Mouse (Mus musculus) heart, embryonic 13.5 days (tissue): ENCODE results near the gene Smyd3. TPM values are rescaled to one million over a fixed set of nuclear protein-coding genes. Genes with fewer than 3 reads are reported as not detected.

ENCODE experiments used
- ATAC-seq: fragments of 200-750 bp; cut with Nextera tagmentation; 2 replicates; pipeline ENCODE4 v1.8.0; 2017; ENCODE audit warnings: moderate TSS enrichment; ENCODE audit not compliant: insufficient number of reproducible peaks, low FRiP score, low TSS enrichment; ENCODE audit errors: extremely low read depth
- H3K27ac ChIP-seq: fragments of 300-500 bp; sonication (generic); replicated peaks from 2 replicates; pipeline ENCODE4 v1.5.1; 2015; ENCODE audit warnings: moderate library complexity, mild to moderate bottlenecking, inconsistent platforms
- H3K27me3 ChIP-seq: fragments of 300-500 bp; sonication (generic); replicated peaks from 2 replicates; pipeline ENCODE4 v1.6.1; 2015; ENCODE audit warnings: mild to moderate bottlenecking, inconsistent platforms
- H3K36me3 ChIP-seq: fragments of 300-500 bp; sonication (generic); 2 replicates; pipeline ENCODE4 v1.6.1; 2015; ENCODE audit warnings: mild to moderate bottlenecking, inconsistent platforms
- H3K4me1 ChIP-seq: fragments of 300-500 bp; sonication (generic); 2 replicates; pipeline ENCODE4 v1.6.1; 2015; ENCODE audit warnings: inconsistent platforms
- H3K4me2 ChIP-seq: fragments of 300-500 bp; sonication (generic); 2 replicates; pipeline ENCODE4 v1.6.1; 2015; ENCODE audit warnings: inconsistent platforms, mild to moderate bottlenecking, moderate library complexity
- H3K4me3 ChIP-seq: fragments of 300-500 bp; sonication (generic); 2 replicates; pipeline ENCODE4 v1.5.1; 2015; ENCODE audit warnings: moderate library complexity, mild to moderate bottlenecking, inconsistent platforms
- H3K9ac ChIP-seq: fragments of 300-500 bp; sonication (generic); 2 replicates; pipeline ENCODE4 v1.6.1; 2015; ENCODE audit warnings: inconsistent platforms, mild to moderate bottlenecking, moderate library complexity
- H3K9me3 ChIP-seq: fragments of 300-500 bp; sonication (generic); 2 replicates; pipeline ENCODE4 v1.6.1; 2016; ENCODE audit warnings: inconsistent platforms
- WGBS: fragments of 180-500 bp; shearing (Covaris S2); methylation state at CpG from one replicate; pipeline ENCODE4 v1.1.7; 2015; ENCODE audit warnings: mixed read lengths; 5-methylcytosine and 5-hydroxymethylcytosine counted together
- polyA plus RNA-seq: library from polyadenylated mRNA; unstranded; fragments of >200 nt; fragmentation: Nextera tagmentation; extraction: Ambion mirVana; gene quantifications from 2 replicates; pipeline ENCODE4 v1.2.1, GENCODE M21; 2015

Smyd3 gene
- polyA plus RNA-seq, 1 experiment from 2014 or later, result 9.6 TPM

GRCm38 (mm10) chr1:179217036-179217435, 300.8 kb downstream of the Smyd3 start:
- no peaks in the 10 kb centered on the region for H3K27me3 ChIP-seq
- no peak for ATAC-seq

GRCm38 (mm10) chr1:179213381-179213780, 304.5 kb downstream of the Smyd3 start:
- no peaks in the 10 kb centered on the region for H3K36me3 ChIP-seq
- H3K4me2 ChIP-seq, result no peak overlapping the region
- no peaks in the 10 kb centered on the region for H3K27me3 ChIP-seq
- no peak overlapping the region for H3K9ac ChIP-seq
- WGBS, result 83% methylated on average over 9 of the region's 9 CpGs
- no peaks in the 10 kb centered on the region for H3K9me3 ChIP-seq
- peaks cover 10% of the 10 kb centered on the region for H3K4me1 ChIP-seq
- ATAC-seq, result no peak
- H3K27ac ChIP-seq, result no peak overlapping the region
- no peak overlapping the region for H3K4me3 ChIP-seq

More at GRCm38 (mm10) chr1:179217036-179217435, 300.8 kb downstream of the Smyd3 start:
- no peak overlapping the region for H3K4me2 ChIP-seq
- H3K4me1 ChIP-seq, result peaks cover 10% of the 10 kb centered on the region
- H3K27ac ChIP-seq, result no peak overlapping the region
- no peaks in the 10 kb centered on the region for H3K36me3 ChIP-seq
- H3K4me3 ChIP-seq, result no peak overlapping the region
- no peaks in the 10 kb centered on the region for H3K9me3 ChIP-seq
- WGBS, result 65% methylated on average over 4 of the region's 4 CpGs
- no peak overlapping the region for H3K9ac ChIP-seq

- no peak overlapping the region for H3K4me2 ChIP-seq
- no peaks in the 10 kb centered on the region for H3K36me3 ChIP-seq
- no peak overlapping the region for H3K4me3 ChIP-seq
- peaks cover 11% of the 10 kb centered on the region for H3K4me1 ChIP-seq
- no peak overlapping the region for H3K9ac ChIP-seq
- H3K27ac ChIP-seq, result no peak overlapping the region
- no peak for ATAC-seq
- WGBS, result 46% methylated on average over 7 of the region's 7 CpGs
- H3K27me3 ChIP-seq, result no peaks in the 10 kb centered on the region
- H3K9me3 ChIP-seq, result no peaks in the 10 kb centered on the region
Measured at GRCm38 (mm10) chr1:179212295-179212694, 305.5 kb downstream of the Smyd3 start.

GRCm38 (mm10) chr1:179211313-179211712, 306.5 kb downstream of the Smyd3 start:
- ATAC-seq, result no peak
- Histone ChIP-seq H3K36me3 (no peaks in the 10 kb centered on the region), H3K27ac (no peak overlapping the region), H3K4me3 (no peak overlapping the region), H3K4me1 (peaks cover 13% of the 10 kb centered on the region), H3K9ac (no peak overlapping the region), H3K4me2 (no peak overlapping the region), H3K9me3 (no peaks in the 10 kb centered on the region), H3K27me3 (no peaks in the 10 kb centered on the region)
- WGBS, result 79% methylated on average over 4 of the region's 4 CpGs

GRCm38 (mm10) chr1:179207846-179208595, 309.8 kb downstream of the Smyd3 start:
- WGBS, result 75% methylated on average over 12 of the region's 12 CpGs
- Histone ChIP-seq H3K9ac (no peak overlapping the region), H3K9me3 (no peaks in the 10 kb centered on the region), H3K36me3 (no peaks in the 10 kb centered on the region), H3K27me3 (no peaks in the 10 kb centered on the region), H3K4me2 (no peak overlapping the region), H3K4me1 (peaks cover 15% of the 10 kb centered on the region), H3K4me3 (no peak overlapping the region), H3K27ac (no peak overlapping the region)
- ATAC-seq, result no peak

- Histone ChIP-seq H3K4me1 (peaks cover 8% of the 10 kb centered on the region; the same call in 1 of the 2 replicates), H3K9ac (no peak overlapping the region), H3K36me3 (no peaks in the 10 kb centered on the region), H3K9me3 (no peaks in the 10 kb centered on the region), H3K4me3 (no peak overlapping the region), H3K4me2 (no peak overlapping the region), H3K27ac (no peak overlapping the region), H3K27me3 (no peaks in the 10 kb centered on the region)
- 74% methylated on average over 9 of the region's 9 CpGs for WGBS
- ATAC-seq, result no peak
Measured at GRCm38 (mm10) chr1:179207180-179207741, 310.6 kb downstream of the Smyd3 start.

- no peaks in the 10 kb centered on the region for H3K27me3 ChIP-seq
- H3K9ac ChIP-seq, result no peak overlapping the region
- no peak for ATAC-seq
- H3K27ac ChIP-seq, result peak overlapping the region; percentile 53
- WGBS, result 82% methylated on average over 9 of the region's 9 CpGs
- H3K9me3 ChIP-seq, result no peaks in the 10 kb centered on the region
- H3K4me3 ChIP-seq, result no peak overlapping the region
- peaks cover 19% of the 10 kb centered on the region for H3K4me1 ChIP-seq
- no peak overlapping the region for H3K4me2 ChIP-seq
- no peaks in the 10 kb centered on the region for H3K36me3 ChIP-seq
Measured at GRCm38 (mm10) chr1:179198517-179199200, 319.2 kb downstream of the Smyd3 start.

- H3K4me1 ChIP-seq, result peaks cover 19% of the 10 kb centered on the region
- no peak; the same call in 1 of the 2 replicates for ATAC-seq
Measured at GRCm38 (mm10) chr1:179197821-179198516, 319.9 kb downstream of the Smyd3 start.

GRCm38 (mm10) chr1:179197156-179197555, 320.7 kb downstream of the Smyd3 start:
- WGBS, result 68% methylated on average over 4 of the region's 4 CpGs
- H3K27ac ChIP-seq, result peak overlapping the region; percentile 41

More at GRCm38 (mm10) chr1:179197821-179198516, 319.9 kb downstream of the Smyd3 start:
- Histone ChIP-seq H3K9me3 (no peaks in the 10 kb centered on the region), H3K36me3 (no peaks in the 10 kb centered on the region), H3K4me2 (no peak overlapping the region), H3K4me3 (no peak overlapping the region), H3K27ac (peak overlapping the region; percentile 53), H3K27me3 (no peaks in the 10 kb centered on the region), H3K9ac (no peak overlapping the region)
- WGBS, result 61% methylated on average over 11 of the region's 11 CpGs

GRCm38 (mm10) chr1:179196422-179196821, 321.4 kb downstream of the Smyd3 start:
- H3K4me1 ChIP-seq, result peaks cover 19% of the 10 kb centered on the region
- no peak for ATAC-seq
- no peak overlapping the region for H3K4me3 ChIP-seq
- no peaks in the 10 kb centered on the region for H3K9me3 ChIP-seq
- no peak overlapping the region for H3K9ac ChIP-seq
- no peak overlapping the region for H3K27ac ChIP-seq
- no peak overlapping the region for H3K4me2 ChIP-seq
- no peaks in the 10 kb centered on the region for H3K27me3 ChIP-seq
- H3K36me3 ChIP-seq, result no peaks in the 10 kb centered on the region

More at GRCm38 (mm10) chr1:179197156-179197555, 320.7 kb downstream of the Smyd3 start:
- no peak for ATAC-seq
- Histone ChIP-seq H3K27me3 (no peaks in the 10 kb centered on the region), H3K9me3 (no peaks in the 10 kb centered on the region), H3K4me3 (no peak overlapping the region), H3K9ac (no peak overlapping the region), H3K4me1 (peaks cover 19% of the 10 kb centered on the region), H3K4me2 (no peak overlapping the region), H3K36me3 (no peaks in the 10 kb centered on the region)

GRCm38 (mm10) chr1:179192781-179193180, 325.1 kb downstream of the Smyd3 start:
- no peak overlapping the region for H3K27ac ChIP-seq
- 84% methylated on average over 11 of the region's 11 CpGs for WGBS
- ATAC-seq, result no peak
- no peaks in the 10 kb centered on the region for H3K27me3 ChIP-seq
- H3K9me3 ChIP-seq, result no peaks in the 10 kb centered on the region
- H3K4me1 ChIP-seq, result peaks cover 18% of the 10 kb centered on the region
- H3K4me3 ChIP-seq, result no peak overlapping the region
- H3K9ac ChIP-seq, result no peak overlapping the region
- H3K36me3 ChIP-seq, result no peaks in the 10 kb centered on the region
- no peak overlapping the region for H3K4me2 ChIP-seq
